Mouse (Mus musculus) testis, adult 2 months (tissue): Measurements from ENCODE around the gene Rnf185. TPM values are rescaled to one million over a fixed set of nuclear protein-coding genes. Genes with fewer than 3 reads are reported as not detected.
A peak's percentile ranks its signal among the peaks of the same experiment; 100 is the strongest.

Experiments
- H3K27ac ChIP-seq: fragments of 200-500 bp; 2 replicates; pipeline ENCODE4 v1.5.1; 2012; ENCODE audit warnings: low read depth, low read length; ENCODE audit not compliant: control insufficient read depth, insufficient read depth
- H3K27me3 ChIP-seq: fragments of 200-500 bp; 2 replicates; pipeline ENCODE4 v1.6.1; 2012; ENCODE audit warnings: mild to moderate bottlenecking, low read length, moderate library complexity; ENCODE audit not compliant: control insufficient read depth, insufficient read depth
- H3K36me3 ChIP-seq: fragments of 200-500 bp; 2 replicates; pipeline ENCODE4 v1.6.1; 2012; ENCODE audit warnings: mild to moderate bottlenecking, low read length; ENCODE audit not compliant: control insufficient read depth, insufficient read depth
- H3K4me1 ChIP-seq: fragments of 200-500 bp; 2 replicates; pipeline ENCODE4 v1.6.1; 2012; ENCODE audit warnings: low read length; ENCODE audit not compliant: control insufficient read depth, insufficient read depth
- H3K4me3 ChIP-seq: fragments of 200-500 bp; 2 replicates; pipeline ENCODE4 v1.5.1; 2012; ENCODE audit warnings: low read depth, mild to moderate bottlenecking, low read length, moderate library complexity, mixed read lengths; ENCODE audit not compliant: control insufficient read depth
- CTCF ChIP-seq: fragments of 200-500 bp; IDR thresholded peaks from 2 replicates; pipeline ENCODE4 v1.5.1; 2012; ENCODE audit warnings: low read depth, mild to moderate bottlenecking, inconsistent platforms, low read length, moderate library complexity; ENCODE audit not compliant: control insufficient read depth, insufficient read depth, insufficient replicate concordance
- POLR2A ChIP-seq: fragments of 200-500 bp; IDR thresholded peaks from 2 replicates; pipeline ENCODE4 v1.6.1; 2012; ENCODE audit warnings: low read depth, mild to moderate bottlenecking, inconsistent platforms, low read length, moderate library complexity; ENCODE audit not compliant: control insufficient read depth
- polyA plus RNA-seq: library from polyadenylated mRNA; depleted of rRNA; stranded (reverse); fragments of >200 nt; gene quantifications from 2 replicates; pipeline ENCODE4 v1.2.3, GENCODE M21; 2012

Rnf185 gene
- polyA plus RNA-seq, 1 experiment = 46.2 TPM

DNA sequence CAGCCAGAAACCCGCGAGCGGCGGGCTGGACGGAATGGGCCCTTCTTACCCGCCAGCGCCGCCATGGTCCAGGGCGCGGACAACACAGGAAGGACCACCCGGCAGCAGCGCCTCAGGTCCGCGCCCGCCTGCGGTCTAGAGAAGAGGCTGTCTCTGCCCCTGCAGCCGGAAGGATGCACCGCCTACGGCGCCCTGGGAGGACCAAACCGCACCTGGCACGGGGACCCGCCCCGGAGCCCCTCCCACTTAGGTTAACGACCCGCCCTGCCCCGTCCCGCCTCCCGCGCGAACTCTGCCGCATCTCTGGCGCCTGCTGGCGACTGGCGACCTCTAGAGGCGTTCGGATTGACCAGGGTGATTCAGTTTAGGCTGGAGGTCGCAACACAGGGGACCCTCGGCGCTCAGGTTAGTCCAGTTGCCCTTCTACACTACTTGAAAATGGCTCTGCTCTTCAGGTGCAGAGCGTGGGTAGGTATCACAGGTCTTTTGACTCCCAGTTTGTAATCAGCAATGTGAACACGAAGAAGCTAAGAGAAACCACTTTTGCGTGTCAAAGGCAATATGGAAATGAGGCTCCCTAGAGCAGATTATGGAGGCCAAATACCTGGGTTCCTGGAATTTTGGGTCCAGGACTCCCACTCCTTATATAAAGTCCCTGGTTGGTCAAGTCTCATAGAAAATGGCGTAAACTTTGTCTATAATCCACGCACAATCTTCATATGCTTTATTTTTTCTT lies 43.0 kb downstream of the Rnf185 start, which contains the start of gene Limk2:
Gene Limk2 (minus strand): TSS at position 193 of the 736 bp plus-strand sequence.
- Histone ChIP-seq H3K4me1 (peaks cover 6% of the 10 kb centered on the region), H3K27ac (peak within 1 kb of the TSS; percentile 83), H3K27me3 (no peaks in the 10 kb centered on the region), H3K4me3 (peak within 1 kb of the TSS; percentile 78), H3K36me3 (no peaks in the 10 kb centered on the region)
- peak; percentile 58 for TF ChIP-seq CTCF
- peak; percentile 73 for TF ChIP-seq POLR2A

DNA sequence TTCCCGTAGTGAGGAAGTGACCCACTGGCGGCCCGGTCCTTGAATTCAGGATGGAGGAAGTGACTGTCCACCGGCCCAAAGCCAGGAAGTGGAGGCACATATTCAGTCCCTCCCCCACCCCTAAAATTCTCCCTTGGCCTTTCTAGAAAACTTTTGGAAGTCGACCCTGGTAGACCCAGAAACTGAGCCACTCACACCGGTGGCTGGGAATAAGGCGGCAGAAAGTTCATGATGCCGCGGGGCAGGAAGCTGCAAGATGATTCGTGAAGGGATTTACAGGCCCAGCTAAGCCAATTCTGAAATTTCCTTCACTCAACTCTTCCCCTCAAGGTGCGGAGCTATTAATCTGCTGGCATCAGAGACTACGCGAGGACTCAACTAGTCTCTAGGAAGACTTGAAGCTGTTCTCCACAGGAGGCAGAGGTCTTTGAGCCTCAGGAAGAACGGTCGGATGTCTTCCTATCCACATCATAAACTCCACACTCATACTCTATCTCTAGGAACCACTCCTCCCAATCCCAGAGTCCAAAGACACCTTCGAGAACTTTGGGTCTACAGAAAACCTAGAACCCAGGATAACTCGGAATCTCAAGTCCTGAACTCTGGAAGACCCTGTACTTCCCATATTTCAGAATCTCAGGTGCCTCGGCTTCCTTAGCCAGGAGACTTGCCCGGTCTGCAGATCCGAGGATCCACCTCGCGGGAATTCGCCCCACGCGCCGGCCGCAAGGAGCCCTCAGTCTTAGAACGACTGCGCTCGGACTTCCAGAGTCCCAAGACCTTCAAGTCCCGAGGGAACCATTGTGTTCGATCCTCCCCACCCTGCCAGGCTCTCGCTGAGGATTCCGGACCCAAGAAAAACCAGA lies 43.8 kb downstream of the Rnf185 start:
- Histone ChIP-seq H3K36me3 (no peaks in the 10 kb centered on the region), H3K4me3 (peak overlapping the region; percentile 78), H3K4me1 (peaks cover 6% of the 10 kb centered on the region), H3K27ac (peak overlapping the region; percentile 26), H3K27me3 (no peaks in the 10 kb centered on the region)
- TF ChIP-seq POLR2A (no peak), CTCF (no peak)

DNA sequence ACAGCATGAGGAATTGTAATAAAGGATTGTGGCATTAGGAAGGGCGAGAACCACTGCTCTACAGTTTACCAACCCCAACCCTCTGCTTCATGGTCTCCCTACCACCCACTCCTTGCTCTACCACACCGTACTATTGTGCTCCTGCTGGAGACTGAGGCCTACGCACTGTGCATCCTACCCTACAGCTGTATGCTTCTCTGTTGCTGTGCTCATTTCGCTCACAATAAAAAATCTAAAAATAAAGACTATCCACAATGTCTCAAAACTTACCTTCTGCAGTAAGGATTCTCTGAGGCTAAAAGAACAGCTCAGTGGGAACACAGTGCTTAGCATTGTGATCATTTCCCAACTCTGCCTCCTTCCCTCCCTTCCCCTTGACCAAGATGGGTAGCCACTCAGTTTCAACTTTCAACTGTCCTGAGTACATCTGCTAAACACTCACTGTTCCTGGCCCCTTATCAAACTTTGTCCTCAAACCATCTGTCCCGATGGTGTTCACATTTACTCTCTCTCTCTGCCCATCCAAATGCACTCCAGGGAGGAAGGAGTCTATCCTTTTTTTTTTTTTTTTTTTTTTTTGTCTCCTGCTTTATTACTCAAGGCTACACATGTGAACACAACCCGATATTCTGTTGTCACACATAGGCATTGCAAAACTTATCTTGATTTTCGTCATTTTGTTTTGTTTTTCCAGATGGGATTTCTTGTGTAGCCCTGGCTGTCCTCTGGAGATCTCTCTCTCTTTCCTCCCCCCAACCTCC lies 47.7 kb downstream of the Rnf185 start:
- Histone ChIP-seq H3K36me3 (no peaks in the 10 kb centered on the region), H3K27ac (no peak overlapping the region), H3K4me1 (peaks cover 8% of the 10 kb centered on the region), H3K4me3 (no peak overlapping the region), H3K27me3 (no peaks in the 10 kb centered on the region)
- no peak for TF ChIP-seq POLR2A
- no peak for TF ChIP-seq CTCF

DNA sequence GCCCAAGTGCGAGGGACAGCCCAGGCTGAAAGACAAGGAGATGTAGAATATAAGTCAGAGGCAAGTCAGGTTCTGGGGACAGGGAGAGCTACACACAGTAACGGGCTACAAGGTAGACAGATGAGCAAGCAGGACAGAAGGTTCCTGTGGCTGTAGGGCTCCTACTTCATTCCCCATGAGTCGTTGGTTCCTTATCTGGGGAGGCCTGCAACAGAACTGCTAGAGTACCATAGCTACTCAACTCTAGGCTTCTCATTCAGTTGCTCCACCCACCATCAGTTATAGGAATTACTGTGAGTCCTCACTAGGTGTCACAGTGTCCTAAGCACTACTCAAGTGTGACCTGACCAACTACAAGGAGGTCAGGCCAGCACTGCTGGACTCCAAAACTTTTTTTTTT lies 49.1 kb downstream of the Rnf185 start:
- Histone ChIP-seq H3K27ac (no peak overlapping the region; the same call in 1 of the 2 replicates), H3K4me3 (no peak overlapping the region), H3K27me3 (no peaks in the 10 kb centered on the region), H3K36me3 (no peaks in the 10 kb centered on the region), H3K4me1 (peaks cover 4% of the 10 kb centered on the region)
- no peak for TF ChIP-seq POLR2A
- no peak for TF ChIP-seq CTCF

DNA sequence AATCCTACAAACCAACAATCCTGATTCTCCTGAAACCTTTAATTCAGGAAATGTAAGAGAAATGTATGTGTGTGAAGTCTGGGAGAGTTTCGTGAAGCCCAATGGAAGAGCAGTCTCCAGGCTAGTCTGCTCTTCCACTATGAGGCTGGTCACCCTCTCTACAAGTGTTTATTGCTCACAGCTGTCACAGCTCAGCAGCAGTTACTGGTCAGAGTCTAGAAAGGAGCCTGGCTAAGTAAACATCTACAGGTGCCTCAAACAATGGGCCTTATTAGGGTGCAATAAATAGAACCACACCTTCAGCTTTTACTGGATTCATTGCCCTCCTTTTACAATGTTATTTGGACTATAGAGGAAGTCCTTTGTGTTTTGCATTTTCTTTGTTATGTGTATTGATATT lies 53.8 kb downstream of the Rnf185 start:
- Histone ChIP-seq H3K4me3 (no peak overlapping the region), H3K4me1 (peaks cover 2% of the 10 kb centered on the region), H3K27me3 (no peaks in the 10 kb centered on the region), H3K27ac (no peak overlapping the region), H3K36me3 (no peaks in the 10 kb centered on the region)
- no peak for TF ChIP-seq CTCF
- TF ChIP-seq POLR2A = no peak

DNA sequence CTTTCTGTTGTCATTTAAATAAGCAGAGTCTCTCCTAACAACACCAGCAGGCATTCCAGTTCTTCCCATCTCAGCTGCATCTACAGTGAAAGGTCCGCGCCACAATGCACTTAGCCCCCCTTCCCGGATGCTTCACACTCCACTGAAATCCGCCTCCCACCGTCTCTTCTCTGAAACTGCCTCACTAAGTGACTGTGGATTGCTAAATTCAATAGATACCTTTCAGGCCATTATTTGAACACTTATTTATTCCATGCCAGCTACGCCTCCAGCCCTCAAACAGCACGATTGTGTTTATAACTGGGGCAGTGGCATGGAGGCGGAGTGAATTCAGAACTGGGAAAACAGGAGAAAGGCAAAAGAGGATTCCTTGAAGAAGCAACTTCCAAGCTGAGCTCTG lies 55.6 kb downstream of the Rnf185 start:
- TF ChIP-seq CTCF (no peak), POLR2A (no peak)
- no peaks in the 10 kb centered on the region for H3K36me3 ChIP-seq
- H3K27ac ChIP-seq = no peak overlapping the region
- no peaks in the 10 kb centered on the region for H3K4me1 ChIP-seq
- H3K27me3 ChIP-seq = no peaks in the 10 kb centered on the region
- no peak overlapping the region for H3K4me3 ChIP-seq
